Mouse (Mus musculus) cortical plate, adult 2 months (tissue): ENCODE results near the gene Arl2.

Source experiments
- CTCF ChIP-seq: fragments of 200-500 bp; IDR thresholded peaks from 2 replicates; pipeline ENCODE4 v1.5.1; 2011; ENCODE audit warnings: mild to moderate bottlenecking, control low read depth, low read length; ENCODE audit not compliant: insufficient read depth; ENCODE audit errors: extremely low read depth
- POLR2A ChIP-seq: fragments of 200-500 bp; IDR thresholded peaks from 2 replicates; pipeline ENCODE4 v1.6.1; 2011; ENCODE audit warnings: mild to moderate bottlenecking, low read length, control low read depth; ENCODE audit not compliant: insufficient read depth; ENCODE audit errors: extremely low read depth

DNA sequence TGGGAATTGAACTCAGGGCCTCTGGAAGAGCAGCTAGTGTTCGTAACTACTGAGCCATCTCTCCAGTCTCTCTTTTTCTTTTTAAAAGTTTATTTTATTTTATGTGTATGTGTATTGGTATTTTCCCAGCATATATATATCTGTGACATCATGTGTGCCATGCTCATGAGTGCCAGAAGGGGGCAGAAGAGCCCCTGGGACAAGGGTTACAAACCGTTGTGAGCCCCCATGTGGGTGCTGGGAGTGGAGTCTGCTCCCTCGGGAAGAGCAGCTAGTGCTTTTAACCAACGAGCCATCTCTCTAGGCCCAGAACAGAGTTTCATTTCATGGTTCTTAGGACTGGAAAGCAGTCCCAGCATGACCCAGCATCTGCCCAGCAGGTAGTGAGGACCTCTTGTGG is 25.4 kb upstream of the Arl2 start:
- TF ChIP-seq CTCF (no peak), POLR2A (no peak)
